Mouse (Mus musculus) liver, embryonic 13.5 days (tissue): ENCODE measurements around the gene Misp. TPM values are rescaled to one million over a fixed set of nuclear protein-coding genes. Genes with fewer than 3 reads are reported as not detected.
A peak's percentile ranks its signal among the peaks of the same experiment; 100 is the strongest.

Source experiments
- ATAC-seq: fragments of 200-750 bp; cut with Nextera tagmentation; 2 replicates; pipeline ENCODE4 v1.8.0; 2017; ENCODE audit warnings: low read depth, mild to moderate bottlenecking, moderate number of reproducible peaks, moderate library complexity
- DNase-seq: peaks from one replicate; pipeline ENCODE4 v3.0.0; 2022
- H3K27ac ChIP-seq: fragments of 300-500 bp; sonication (generic); 2 replicates; pipeline ENCODE4 v1.5.1; 2015; ENCODE audit warnings: moderate library complexity, mild to moderate bottlenecking, inconsistent platforms
- H3K27me3 ChIP-seq: fragments of 300-500 bp; sonication (generic); 2 replicates; pipeline ENCODE4 v1.6.1; 2015; ENCODE audit warnings: mild to moderate bottlenecking, inconsistent platforms
- H3K36me3 ChIP-seq: fragments of 300-500 bp; sonication (generic); 2 replicates; pipeline ENCODE4 v1.6.1; 2015; ENCODE audit warnings: mild to moderate bottlenecking, inconsistent platforms
- H3K4me1 ChIP-seq: fragments of 300-500 bp; sonication (generic); replicated peaks from 2 replicates; pipeline ENCODE4 v1.6.1; 2015; ENCODE audit warnings: inconsistent platforms
- H3K4me2 ChIP-seq: fragments of 300-500 bp; sonication (generic); 2 replicates; pipeline ENCODE4 v1.6.1; 2015; ENCODE audit warnings: inconsistent platforms, mild to moderate bottlenecking, moderate library complexity
- H3K4me3 ChIP-seq: fragments of 300-500 bp; sonication (generic); replicated peaks from 2 replicates; pipeline ENCODE4 v1.5.1; 2015; ENCODE audit warnings: mild to moderate bottlenecking, inconsistent platforms
- H3K9ac ChIP-seq: fragments of 300-500 bp; sonication (generic); 2 replicates; pipeline ENCODE4 v1.6.1; 2015; ENCODE audit warnings: mild to moderate bottlenecking, inconsistent platforms
- H3K9me3 ChIP-seq: fragments of 300-500 bp; sonication (generic); replicated peaks from 2 replicates; pipeline ENCODE4 v1.6.1; 2016; ENCODE audit warnings: inconsistent platforms
- WGBS: fragments of 180-500 bp; shearing (Covaris S2); methylation state at CpG from one replicate; pipeline ENCODE4 v1.1.7; 2015; ENCODE audit not compliant: insufficient replicate concordance; 5-methylcytosine and 5-hydroxymethylcytosine counted together
- polyA plus RNA-seq: library from polyadenylated mRNA; unstranded; fragments of >200 nt; fragmentation: Nextera tagmentation; extraction: Ambion mirVana; gene quantifications from 2 replicates; pipeline ENCODE4 v1.2.1, GENCODE M21; 2015

The Misp gene
- polyA plus RNA-seq, 1 experiment from 2014 or later, result 0.25 TPM

- H3K9ac ChIP-seq, result no peak overlapping the region
- no peaks in the 10 kb centered on the region for H3K27me3 ChIP-seq
- no peak overlapping the region for H3K4me3 ChIP-seq
- no peaks in the 10 kb centered on the region for H3K9me3 ChIP-seq
- 42% methylated on average over 5 of the region's 5 CpGs for WGBS
- no peak overlapping the region for H3K4me2 ChIP-seq
- DNase-seq (no peak), ATAC-seq (no peak)
- H3K27ac ChIP-seq, result no peak overlapping the region
- peaks cover 23% of the 10 kb centered on the region for H3K4me1 ChIP-seq
- H3K36me3 ChIP-seq, result no peaks in the 10 kb centered on the region
Measured at GRCm38 (mm10) chr10:79846553-79846952, 25.8 kb downstream of the Misp start.

- no peak for ATAC-seq
- Histone ChIP-seq H3K9me3 (no peaks in the 10 kb centered on the region), H3K27me3 (no peaks in the 10 kb centered on the region), H3K36me3 (no peaks in the 10 kb centered on the region), H3K27ac (no peak overlapping the region), H3K4me1 (peaks cover 41% of the 10 kb centered on the region), H3K4me2 (no peak overlapping the region), H3K9ac (no peak overlapping the region), H3K4me3 (no peak overlapping the region)
- 38% methylated on average over 8 of the region's 8 CpGs for WGBS
- DNase-seq, result no peak
Measured at GRCm38 (mm10) chr10:79849941-79850628, 29.3 kb downstream of the Misp start.

- peak overlapping the region; percentile 97 for H3K4me2 ChIP-seq
- peak overlapping the region; percentile 82 for H3K9ac ChIP-seq
- DNase-seq (no peak), ATAC-seq (no peak)
- no peaks in the 10 kb centered on the region for H3K9me3 ChIP-seq
- no peaks in the 10 kb centered on the region for H3K27me3 ChIP-seq
- peaks cover 9% of the 10 kb centered on the region for H3K36me3 ChIP-seq
- H3K4me1 ChIP-seq, result peaks cover 55% of the 10 kb centered on the region
- H3K27ac ChIP-seq, result peak overlapping the region; percentile 97
- H3K4me3 ChIP-seq, result no peak overlapping the region
- WGBS, result 53% methylated on average over 3 of the region's 3 CpGs
Measured at GRCm38 (mm10) chr10:79851653-79852052, 30.9 kb downstream of the Misp start.

GRCm38 (mm10) chr10:79852107-79852789, 31.5 kb downstream of the Misp start:
- WGBS, result 50% methylated on average over 9 of the region's 9 CpGs
- no peak for ATAC-seq
- peak overlapping the region; percentile 97 for H3K27ac ChIP-seq

GRCm38 (mm10) chr10:79852827-79853226, 32.0 kb downstream of the Misp start:
- H3K27me3 ChIP-seq, result no peaks in the 10 kb centered on the region
- H3K36me3 ChIP-seq, result peaks cover 20% of the 10 kb centered on the region
- peaks cover 67% of the 10 kb centered on the region for H3K4me1 ChIP-seq
- no peaks in the 10 kb centered on the region for H3K9me3 ChIP-seq
- peak overlapping the region; percentile 65 for H3K4me3 ChIP-seq
- ATAC-seq, result no peak
- DNase-seq, result no peak
- 25% methylated on average over 8 of the region's 8 CpGs for WGBS
- peak overlapping the region; percentile 97 for H3K4me2 ChIP-seq
- H3K27ac ChIP-seq, result peak overlapping the region; percentile 97
- peak overlapping the region; percentile 82 for H3K9ac ChIP-seq

More at GRCm38 (mm10) chr10:79852107-79852789, 31.5 kb downstream of the Misp start:
- Histone ChIP-seq H3K4me2 (peak overlapping the region; percentile 97), H3K27me3 (no peaks in the 10 kb centered on the region), H3K9ac (peak overlapping the region; percentile 82), H3K4me3 (peak overlapping the region; percentile 65), H3K9me3 (no peaks in the 10 kb centered on the region), H3K4me1 (peaks cover 61% of the 10 kb centered on the region), H3K36me3 (peaks cover 15% of the 10 kb centered on the region)
- DNase-seq, result no peak

- H3K27me3 ChIP-seq, result no peaks in the 10 kb centered on the region
- H3K9me3 ChIP-seq, result no peaks in the 10 kb centered on the region
- peak overlapping the region; percentile 65 for H3K4me3 ChIP-seq
- 2% methylated on average over 15 of the region's 15 CpGs for WGBS
- ATAC-seq (no peak), DNase-seq (peak; percentile 62)
- peaks cover 72% of the 10 kb centered on the region for H3K4me1 ChIP-seq
- H3K9ac ChIP-seq, result peak overlapping the region; percentile 82
- H3K27ac ChIP-seq, result peak overlapping the region; percentile 97
- peak overlapping the region; percentile 97 for H3K4me2 ChIP-seq
- H3K36me3 ChIP-seq, result peaks cover 26% of the 10 kb centered on the region
Measured at GRCm38 (mm10) chr10:79853392-79853791, 32.6 kb downstream of the Misp start.

- Histone ChIP-seq H3K27me3 (no peaks in the 10 kb centered on the region), H3K36me3 (peaks cover 34% of the 10 kb centered on the region), H3K27ac (peak within 1 kb of the TSS; percentile 98), H3K4me1 (peaks cover 78% of the 10 kb centered on the region), H3K9ac (peak within 1 kb of the TSS; percentile 96), H3K9me3 (no peaks in the 10 kb centered on the region), H3K4me3 (peak within 1 kb of the TSS; percentile 95), H3K4me2 (peak within 1 kb of the TSS; percentile 97)
- DNase-seq, result peak; percentile 99
- ATAC-seq, result peak; percentile 87
- WGBS, result under 1% methylated on average over 75 of the region's 75 CpGs
Measured at GRCm38 (mm10) chr10:79853860-79854795, 33.3 kb downstream of the Misp start, which contains the start of gene Ptbp1. Ptbp1 (plus strand) TSS chr10:79854427.

GRCm38 (mm10) chr10:79854801-79855541, 34.2 kb downstream of the Misp start:
- H3K27me3 ChIP-seq, result no peaks in the 10 kb centered on the region
- H3K4me3 ChIP-seq, result peak overlapping the region; percentile 95
- DNase-seq, result peak; percentile 54
- H3K9me3 ChIP-seq, result no peaks in the 10 kb centered on the region
- peaks cover 84% of the 10 kb centered on the region for H3K4me1 ChIP-seq
- peak overlapping the region; percentile 98 for H3K27ac ChIP-seq
- H3K4me2 ChIP-seq, result peak overlapping the region; percentile 91
- WGBS, result under 1% methylated on average over 83 of the region's 83 CpGs
- H3K36me3 ChIP-seq, result peaks cover 42% of the 10 kb centered on the region
- peak; percentile 29 for ATAC-seq
- H3K9ac ChIP-seq, result peak overlapping the region; percentile 96

- Histone ChIP-seq H3K9ac (peak overlapping the region; percentile 96), H3K4me3 (peak overlapping the region; percentile 95), H3K27me3 (no peaks in the 10 kb centered on the region), H3K36me3 (peaks cover 49% of the 10 kb centered on the region), H3K4me1 (peaks cover 79% of the 10 kb centered on the region), H3K4me2 (peak overlapping the region; percentile 91), H3K9me3 (no peaks in the 10 kb centered on the region), H3K27ac (peak overlapping the region; percentile 98)
- 0% methylated on average over 10 of the region's 10 CpGs for WGBS
- no peak for ATAC-seq
- peak; percentile 42 for DNase-seq
Measured at GRCm38 (mm10) chr10:79855558-79856184, 34.9 kb downstream of the Misp start.

- Histone ChIP-seq H3K27me3 (no peaks in the 10 kb centered on the region), H3K27ac (peak overlapping the region; percentile 98), H3K9me3 (no peaks in the 10 kb centered on the region), H3K4me3 (peak overlapping the region; percentile 95), H3K4me2 (peak overlapping the region; percentile 91), H3K9ac (peak overlapping the region; percentile 96), H3K4me1 (peaks cover 73% of the 10 kb centered on the region), H3K36me3 (peaks cover 55% of the 10 kb centered on the region)
- DNase-seq (no peak), ATAC-seq (no peak)
- WGBS, result 28% methylated on average over 6 of the region's 6 CpGs
Measured at GRCm38 (mm10) chr10:79856280-79856679, 35.5 kb downstream of the Misp start.
